Mouse (Mus musculus): ENCODE measurements around the gene Cldn19. TPM values are rescaled to one million over a fixed set of nuclear protein-coding genes. Genes with fewer than 3 reads are reported as not detected.
A peak's percentile ranks its signal among the peaks of the same experiment; 100 is the strongest.

Gene Cldn19
- polyA plus RNA-seq, 1 experiment, result 83.6 TPM

DNA sequence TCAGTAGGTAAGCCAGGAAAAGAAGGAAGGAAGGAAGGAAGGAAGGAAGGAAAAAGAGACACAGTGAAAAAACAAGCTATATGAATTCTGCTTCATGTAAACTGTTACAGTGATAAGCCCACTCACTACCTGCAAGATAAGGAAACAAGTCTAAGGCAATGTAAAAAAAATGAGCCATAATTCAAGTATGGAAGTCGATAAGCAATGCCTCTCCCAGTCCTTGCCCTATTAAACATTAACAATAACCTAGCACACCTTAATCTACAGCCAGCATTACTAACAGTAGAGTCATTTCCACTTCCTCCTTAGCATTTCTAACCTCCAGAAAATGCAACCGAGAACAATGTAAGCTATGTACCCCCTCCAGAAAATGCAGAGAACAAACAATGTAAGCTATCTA, 30.1 kb downstream of the Cldn19 start:
- no peak for TF ChIP-seq CTCF (conservative IDR thresholded peaks at IDR 0.05; ENCODE audit: insufficient read depth, insufficient read length, low read depth, low read length)
- TF ChIP-seq POLR2A (IDR thresholded peaks at IDR 0.05; ENCODE audit: low read depth, low read length), result no peak
- WGBS, result 17% methylated on average over 2 of the region's 2 CpGs
- Histone ChIP-seq H3K27me3 (replicated peaks; ENCODE audit: control insufficient read depth, insufficient read depth, low read length) (no peaks in the 10 kb centered on the region), H3K27ac (ENCODE audit: insufficient read depth, low read depth, low read length) (peak overlapping the region; percentile 31; the same call in 1 of the 2 replicates), H3K36me3 (ENCODE audit: control insufficient read depth, insufficient read depth, low read length) (peaks cover 9% of the 10 kb centered on the region), H3K4me1 (ENCODE audit: control insufficient read depth, insufficient read depth, low read length) (peaks cover 12% of the 10 kb centered on the region), H3K4me3 (ENCODE audit: insufficient read depth, low read depth, low read length) (no peak overlapping the region)
- DNase-seq, result no peak

- no peak overlapping the region for H3K4me3 ChIP-seq (ENCODE audit: insufficient read depth, low read depth, low read length)
- WGBS, result 37% methylated on average over 1 of the region's 1 CpGs
- peaks cover 2% of the 10 kb centered on the region; the same call in 1 of the 2 replicates for H3K36me3 ChIP-seq (ENCODE audit: control insufficient read depth, insufficient read depth, low read length)
- no peak overlapping the region for H3K27ac ChIP-seq (ENCODE audit: insufficient read depth, low read depth, low read length)
- H3K27me3 ChIP-seq (replicated peaks; ENCODE audit: control insufficient read depth, insufficient read depth, low read length), result no peaks in the 10 kb centered on the region
- DNase-seq, result no peak
- TF ChIP-seq POLR2A (IDR thresholded peaks at IDR 0.05; ENCODE audit: low read depth, low read length), result no peak
- TF ChIP-seq CTCF (conservative IDR thresholded peaks at IDR 0.05; ENCODE audit: insufficient read depth, insufficient read length, low read depth, low read length), result no peak
- H3K4me1 ChIP-seq (ENCODE audit: control insufficient read depth, insufficient read depth, low read length), result peaks cover 18% of the 10 kb centered on the region; the same call in 1 of the 2 replicates
Measured at GRCm38 (mm10) chr4:119291921-119292320, 36.7 kb downstream of the Cldn19 start.

DNA sequence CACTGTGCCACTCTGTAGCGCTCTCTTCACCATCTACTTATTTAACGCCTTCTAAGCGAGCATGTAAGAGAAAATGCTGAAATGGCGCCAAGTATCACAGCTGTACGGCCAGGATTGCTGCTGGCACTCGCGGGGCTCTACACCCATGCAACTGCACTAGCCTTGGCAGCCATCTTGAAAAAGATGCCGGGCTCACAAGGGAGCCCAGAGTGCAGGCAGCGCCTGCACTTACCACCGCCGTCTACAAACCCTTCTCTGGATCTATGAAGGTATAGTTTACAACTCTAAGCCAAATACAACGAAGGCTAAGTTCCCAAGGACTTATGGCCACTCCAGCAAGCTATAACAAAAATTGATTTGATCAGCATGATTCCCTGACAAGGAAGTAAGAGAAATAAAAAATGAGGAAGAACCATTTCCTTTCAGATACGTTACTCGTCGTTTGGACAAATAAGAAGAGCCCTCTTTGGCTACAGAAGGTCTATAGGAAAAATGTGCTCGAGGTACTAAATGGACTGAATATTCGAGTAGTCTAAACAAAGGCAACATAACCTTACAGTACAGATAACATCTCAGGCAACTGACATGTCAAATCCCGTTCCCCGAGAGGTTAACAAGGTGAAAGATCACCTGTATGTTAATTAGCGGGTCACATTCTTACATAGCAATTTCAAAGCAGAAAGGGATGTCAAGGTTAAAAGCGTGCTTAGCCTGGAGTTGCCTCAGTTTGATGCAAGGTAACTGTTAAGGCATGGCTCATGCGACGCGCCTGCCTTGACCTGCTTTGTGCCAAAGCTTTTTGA, 37.8 kb downstream of the Cldn19 start:
- H3K4me3 ChIP-seq (ENCODE audit: insufficient read depth, low read depth, low read length), result peak overlapping the region; percentile 89
- WGBS, result under 1% methylated on average over 24 of the region's 24 CpGs
- peak; percentile 67 for DNase-seq
- peak overlapping the region; percentile 43 for H3K27ac ChIP-seq (ENCODE audit: insufficient read depth, low read depth, low read length)
- no peak for TF ChIP-seq POLR2A (IDR thresholded peaks at IDR 0.05; ENCODE audit: low read depth, low read length)
- peaks cover 12% of the 10 kb centered on the region; the same call in 1 of the 2 replicates for H3K4me1 ChIP-seq (ENCODE audit: control insufficient read depth, insufficient read depth, low read length)
- H3K27me3 ChIP-seq (replicated peaks; ENCODE audit: control insufficient read depth, insufficient read depth, low read length), result no peaks in the 10 kb centered on the region
- H3K36me3 ChIP-seq (ENCODE audit: control insufficient read depth, insufficient read depth, low read length), result peaks cover 2% of the 10 kb centered on the region; the same call in 1 of the 2 replicates

DNA sequence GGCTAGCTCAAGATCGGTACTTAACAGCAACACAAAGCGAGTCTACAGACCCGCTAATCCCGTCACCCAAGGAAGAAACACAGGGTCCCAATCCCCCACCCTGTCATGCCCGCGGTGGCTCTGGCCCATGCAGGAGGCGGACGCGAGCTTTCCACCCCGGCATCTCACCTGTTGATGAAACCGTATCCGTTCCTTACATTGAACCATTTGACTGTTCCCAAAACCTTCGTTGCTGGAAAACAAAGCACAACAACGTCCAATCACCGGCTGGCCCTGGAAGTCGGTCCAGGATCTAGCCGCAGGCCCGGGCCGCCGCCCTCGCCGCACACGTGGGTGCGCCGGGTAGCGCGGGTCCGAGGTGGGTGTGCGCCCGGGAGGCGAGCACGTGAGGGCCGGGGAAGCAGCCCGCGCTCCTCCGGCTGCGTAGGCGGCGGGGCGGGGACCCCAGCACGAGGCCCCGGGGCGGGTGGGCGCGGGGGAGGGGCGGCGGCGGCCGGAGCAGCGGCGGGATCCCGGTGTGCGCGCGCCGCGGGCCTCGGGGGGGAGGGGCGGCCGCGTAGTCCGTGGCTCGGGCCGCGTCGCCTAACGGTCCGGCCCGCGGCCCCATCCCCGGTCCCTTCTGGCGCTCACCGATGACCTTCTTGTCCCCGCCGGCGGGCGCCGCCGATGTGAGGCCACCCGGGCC, 38.5 kb downstream of the Cldn19 start:
- Histone ChIP-seq H3K27ac (ENCODE audit: insufficient read depth, low read depth, low read length) (peak overlapping the region; percentile 3; the same call in 1 of the 2 replicates), H3K27me3 (replicated peaks; ENCODE audit: control insufficient read depth, insufficient read depth, low read length) (no peaks in the 10 kb centered on the region), H3K4me1 (ENCODE audit: control insufficient read depth, insufficient read depth, low read length) (peaks cover 12% of the 10 kb centered on the region; the same call in 1 of the 2 replicates), H3K4me3 (ENCODE audit: insufficient read depth, low read depth, low read length) (peak overlapping the region; percentile 89), H3K36me3 (ENCODE audit: control insufficient read depth, insufficient read depth, low read length) (peaks cover 2% of the 10 kb centered on the region; the same call in 1 of the 2 replicates)
- WGBS, result under 1% methylated on average over 73 of the region's 80 CpGs
- TF ChIP-seq POLR2A (IDR thresholded peaks at IDR 0.05; ENCODE audit: low read depth, low read length) (no peak), CTCF (conservative IDR thresholded peaks at IDR 0.05; ENCODE audit: insufficient read depth, insufficient read length, low read depth, low read length) (no peak)
- DNase-seq, result peak; percentile 36

GRCm38 (mm10) chr4:119294415-119295133, 39.4 kb downstream of the Cldn19 start, which contains the start of gene Ybx1:
Ybx1 (minus strand) TSS chr4:119294604.
- DNase-seq, result peak; percentile 100
- Histone ChIP-seq H3K27ac (ENCODE audit: insufficient read depth, low read depth, low read length) (peak within 1 kb of the TSS; percentile 88), H3K36me3 (ENCODE audit: control insufficient read depth, insufficient read depth, low read length) (peaks cover 2% of the 10 kb centered on the region; the same call in 1 of the 2 replicates), H3K4me1 (ENCODE audit: control insufficient read depth, insufficient read depth, low read length) (peaks cover 10% of the 10 kb centered on the region; the same call in 1 of the 2 replicates), H3K27me3 (replicated peaks; ENCODE audit: control insufficient read depth, insufficient read depth, low read length) (no peaks in the 10 kb centered on the region), H3K4me3 (ENCODE audit: insufficient read depth, low read depth, low read length) (peak within 1 kb of the TSS; percentile 89)
- under 1% methylated on average over 61 of the region's 61 CpGs for WGBS
- TF ChIP-seq POLR2A (IDR thresholded peaks at IDR 0.05; ENCODE audit: low read depth, low read length) (no peak), CTCF (conservative IDR thresholded peaks at IDR 0.05; ENCODE audit: insufficient read depth, insufficient read length, low read depth, low read length) (no peak)

GRCm38 (mm10) chr4:119295134-119295453, 39.9 kb downstream of the Cldn19 start:
- WGBS, result 10% methylated on average over 6 of the region's 6 CpGs
- Histone ChIP-seq H3K36me3 (ENCODE audit: control insufficient read depth, insufficient read depth, low read length) (peaks cover 2% of the 10 kb centered on the region; the same call in 1 of the 2 replicates), H3K4me1 (ENCODE audit: control insufficient read depth, insufficient read depth, low read length) (peaks cover 10% of the 10 kb centered on the region; the same call in 1 of the 2 replicates), H3K4me3 (ENCODE audit: insufficient read depth, low read depth, low read length) (peak overlapping the region; percentile 79), H3K27ac (ENCODE audit: insufficient read depth, low read depth, low read length) (no peak overlapping the region; the same call in 1 of the 2 replicates), H3K27me3 (replicated peaks; ENCODE audit: control insufficient read depth, insufficient read depth, low read length) (no peaks in the 10 kb centered on the region)
- TF ChIP-seq CTCF (conservative IDR thresholded peaks at IDR 0.05; ENCODE audit: insufficient read depth, insufficient read length, low read depth, low read length) (no peak), POLR2A (IDR thresholded peaks at IDR 0.05; ENCODE audit: low read depth, low read length) (no peak)
- DNase-seq, result no peak

All from kidney, adult 2 months (tissue).